Mouse (Mus musculus): ENCODE data around the gene Gm5447.

DNA sequence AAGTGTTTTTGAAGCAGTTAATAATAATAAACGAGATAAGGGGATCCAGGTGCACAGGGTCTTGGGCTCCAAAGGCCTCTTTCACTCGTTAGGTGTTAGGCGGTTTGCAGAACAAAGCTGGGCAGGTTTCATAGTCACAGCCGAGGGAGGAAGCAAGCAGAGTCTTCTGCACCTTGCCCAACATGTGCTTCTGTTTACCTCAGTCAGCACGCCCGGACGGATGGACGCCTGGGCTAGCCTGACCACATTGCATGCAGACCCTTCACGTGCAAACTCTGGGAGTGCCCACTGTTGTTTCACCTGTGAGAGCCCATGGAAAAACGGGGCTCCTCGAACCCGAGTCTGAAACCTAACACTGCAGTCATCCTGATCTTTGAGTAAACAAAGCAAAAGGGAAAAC, 30.5 kb downstream of the Gm5447 start:
- TF ChIP-seq MAX (IDR thresholded peaks at IDR 0.05) (no peak), CTCF (IDR thresholded peaks at IDR 0.05; ENCODE audit: control insufficient read depth, insufficient read depth, insufficient read length) (no peak)

Data from C2C12 (cell line).